Mouse (Mus musculus) WW6 (cell line): Measurements from ENCODE around the gene Taz.

Source experiments
- DNase-seq: peaks from one replicate; pipeline ENCODE4 v3.0.0-alpha.2; 2013; ENCODE audit warnings: low read depth, low spot score

Gene Taz

DNA sequence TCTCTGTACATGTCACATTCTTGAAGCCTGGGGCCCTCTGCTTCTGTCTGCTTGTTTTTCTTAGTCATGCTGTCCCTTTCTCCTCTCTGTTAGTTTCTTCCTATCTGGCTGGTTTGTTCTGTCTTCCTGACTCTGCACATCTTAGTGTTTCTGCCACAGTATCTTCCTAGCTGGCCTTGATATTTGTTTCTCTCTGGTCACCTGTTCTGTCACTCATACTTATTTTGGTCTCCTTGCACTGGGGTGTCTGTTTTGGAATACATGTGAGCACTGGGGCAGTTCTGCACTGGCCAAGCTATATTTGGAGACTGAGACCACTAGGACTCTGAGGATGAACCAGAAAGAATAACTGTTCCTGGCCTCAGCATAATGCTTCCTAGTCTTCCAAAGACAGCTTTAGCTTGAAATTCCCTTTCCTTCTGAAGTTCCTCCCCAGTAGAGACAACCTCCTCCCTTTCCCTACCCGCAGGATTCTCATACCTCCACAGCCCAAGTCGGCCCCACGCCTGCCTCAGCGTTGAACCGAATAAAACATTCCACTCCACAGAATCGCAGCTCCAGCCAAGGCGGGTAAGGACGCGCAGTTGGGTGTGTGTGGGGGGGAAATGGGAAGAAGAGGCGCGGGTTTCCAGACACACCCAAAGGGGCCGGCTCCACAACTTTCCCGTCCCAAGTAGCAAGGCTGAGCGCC, 526 bp upstream of the Taz start:
- DNase-seq, result no peak

DNA sequence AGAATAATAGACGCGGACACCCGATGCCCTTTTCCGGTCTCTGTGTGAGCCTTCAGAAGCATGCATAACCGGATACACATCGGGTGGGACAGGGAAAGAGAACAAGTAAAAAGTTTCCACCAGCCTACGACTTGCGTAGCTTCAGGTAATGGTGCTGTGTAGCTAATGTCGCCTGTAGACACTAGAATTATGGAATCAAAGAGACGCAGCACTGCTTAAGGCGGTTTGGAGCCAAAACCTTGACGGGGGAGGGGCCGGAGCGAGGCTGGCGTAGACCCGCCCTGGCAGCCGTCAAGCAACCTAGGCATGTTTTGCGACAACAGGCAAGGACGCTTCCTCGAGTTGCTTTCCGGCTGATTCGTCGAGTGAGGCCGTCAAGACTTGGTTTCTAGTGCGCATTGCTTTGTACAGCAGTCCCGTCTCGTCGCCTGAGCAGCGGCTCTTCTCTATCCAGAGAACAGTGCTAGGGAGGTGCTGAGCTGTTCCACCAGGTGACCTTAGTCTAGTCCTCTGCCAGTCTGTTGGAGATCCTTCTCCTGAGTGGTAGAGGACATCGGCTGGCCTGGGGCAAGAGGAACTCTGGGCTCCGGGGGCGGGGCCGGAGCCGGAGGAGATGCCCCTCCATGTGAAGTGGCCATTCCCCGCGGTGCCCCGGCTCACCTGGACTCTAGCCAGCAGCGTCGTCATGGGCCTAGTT, 831 bp downstream of the Taz start:
- no peak for DNase-seq

DNA sequence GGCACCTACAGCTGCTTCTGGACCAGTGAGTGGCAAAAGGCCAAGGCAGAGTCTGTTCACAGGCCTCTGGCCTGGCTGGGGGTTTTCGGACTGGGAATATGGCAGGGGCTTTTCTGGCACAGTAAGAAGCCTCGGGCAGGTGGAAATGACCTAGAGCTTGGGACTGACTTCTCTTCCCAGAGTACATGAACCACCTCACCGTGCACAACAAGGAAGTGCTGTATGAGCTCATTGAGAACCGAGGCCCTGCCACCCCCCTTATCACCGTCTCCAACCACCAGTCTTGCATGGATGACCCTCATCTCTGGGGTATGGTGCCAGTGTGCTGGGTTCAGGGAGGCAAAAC, 1.4 kb downstream of the Taz start:
- DNase-seq, result no peak

DNA sequence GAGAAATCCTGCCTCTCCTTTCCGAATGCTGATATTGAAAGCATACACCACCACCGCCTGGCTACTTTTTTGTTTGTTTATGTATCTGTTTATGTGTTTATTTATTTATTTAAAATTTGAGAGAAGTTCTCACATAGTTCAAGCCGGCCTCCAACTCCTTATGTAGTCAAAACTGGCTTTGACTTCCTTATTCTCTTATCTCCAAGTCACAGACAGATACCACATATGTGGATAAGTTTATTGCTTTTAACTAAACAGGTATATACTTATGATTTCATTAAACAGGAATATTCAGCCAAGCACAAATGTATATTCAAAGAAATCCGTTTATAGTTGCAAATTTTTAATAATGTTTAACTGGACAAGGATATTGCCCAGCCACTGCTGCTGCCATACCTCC, 11.7 kb downstream of the Taz start:
- no peak for DNase-seq

DNA sequence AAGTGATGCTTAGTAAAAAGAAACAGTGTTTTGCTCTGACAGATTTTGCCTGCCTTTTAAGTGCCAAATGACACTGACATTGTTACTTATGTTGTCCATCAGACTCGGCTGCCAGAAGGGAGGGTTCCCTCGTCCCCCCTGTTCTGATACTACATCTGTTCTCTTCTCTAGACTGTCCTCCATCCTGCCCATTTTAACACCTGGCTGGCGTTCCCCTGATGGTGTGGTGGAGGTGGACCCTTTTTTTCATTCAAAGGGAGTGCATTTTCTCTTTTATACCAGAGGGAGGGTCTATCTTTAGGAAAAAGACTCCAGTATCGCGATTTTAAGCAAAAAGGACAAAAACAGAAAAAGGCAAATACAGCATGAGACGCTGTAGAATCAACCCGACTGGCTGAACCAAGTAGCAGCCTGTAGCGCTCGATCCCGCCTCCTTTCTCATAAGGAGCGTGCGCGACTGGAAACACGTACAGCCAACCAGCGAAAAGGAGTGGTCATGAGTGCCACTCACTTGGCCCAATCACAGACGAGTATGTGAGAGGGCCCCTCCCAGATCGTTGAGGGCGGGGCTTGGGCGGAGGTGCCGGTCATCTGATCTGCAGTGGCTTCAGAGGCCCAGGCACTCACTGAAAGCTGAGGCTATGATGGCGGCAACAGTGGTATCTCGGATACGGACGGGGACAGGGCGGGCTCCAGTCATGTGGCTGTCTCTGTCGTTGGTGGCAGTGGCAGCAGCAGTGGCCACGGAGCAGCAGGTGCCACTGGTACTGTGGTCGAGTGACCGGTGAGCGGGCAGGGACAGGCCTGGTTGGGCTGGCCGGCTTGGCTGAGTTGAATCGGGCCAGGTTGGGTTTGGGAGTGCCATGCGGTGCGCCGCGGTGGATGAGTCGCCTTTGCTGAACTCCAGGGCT, 15.1 kb downstream of the Taz start, which contains the start of gene Atp6ap1:
Gene Atp6ap1, plus strand, starts transcription at position 560 of the 911 bp plus-strand sequence.
- peak; percentile 70 for DNase-seq

DNA sequence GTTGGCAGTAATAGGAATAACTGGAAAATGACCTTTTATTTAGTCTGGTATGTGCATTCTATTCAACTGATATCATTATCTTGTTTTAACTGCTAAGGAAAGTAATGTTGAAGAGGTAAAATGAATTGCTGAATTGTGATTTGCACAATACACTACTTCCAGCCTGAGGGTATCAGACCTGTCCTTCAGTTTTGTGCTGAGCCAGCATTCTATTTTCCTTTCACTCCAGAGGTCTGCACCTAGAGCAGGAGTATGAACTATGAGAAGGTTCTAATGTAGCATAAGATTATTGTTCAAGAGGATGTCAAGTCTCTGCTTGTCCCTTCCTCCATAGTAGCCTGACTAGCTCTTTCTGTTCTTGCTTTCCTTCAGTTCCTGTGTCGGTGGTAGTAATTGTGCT, 16.6 kb downstream of the Taz start:
- no peak for DNase-seq

DNA sequence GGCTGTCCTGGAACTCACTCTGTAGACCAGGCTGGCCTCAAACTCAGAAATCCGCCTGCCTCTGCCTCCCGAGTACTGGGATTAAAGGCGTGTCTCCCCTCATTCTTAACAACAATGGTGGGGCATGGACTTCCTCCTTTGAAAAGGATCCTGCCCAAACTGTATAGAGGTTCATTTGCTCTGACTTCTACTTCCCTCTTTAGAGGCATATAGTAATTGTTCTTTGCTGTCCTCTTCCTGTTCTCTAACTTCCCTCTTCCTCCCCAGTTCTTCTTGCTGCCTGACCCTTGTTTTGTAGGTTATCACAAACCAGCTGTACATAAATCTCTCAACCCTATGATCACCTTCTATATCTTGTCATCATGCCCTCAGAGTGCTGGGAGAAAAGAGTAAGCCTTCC, 18.0 kb downstream of the Taz start:
- DNase-seq, result no peak

DNA sequence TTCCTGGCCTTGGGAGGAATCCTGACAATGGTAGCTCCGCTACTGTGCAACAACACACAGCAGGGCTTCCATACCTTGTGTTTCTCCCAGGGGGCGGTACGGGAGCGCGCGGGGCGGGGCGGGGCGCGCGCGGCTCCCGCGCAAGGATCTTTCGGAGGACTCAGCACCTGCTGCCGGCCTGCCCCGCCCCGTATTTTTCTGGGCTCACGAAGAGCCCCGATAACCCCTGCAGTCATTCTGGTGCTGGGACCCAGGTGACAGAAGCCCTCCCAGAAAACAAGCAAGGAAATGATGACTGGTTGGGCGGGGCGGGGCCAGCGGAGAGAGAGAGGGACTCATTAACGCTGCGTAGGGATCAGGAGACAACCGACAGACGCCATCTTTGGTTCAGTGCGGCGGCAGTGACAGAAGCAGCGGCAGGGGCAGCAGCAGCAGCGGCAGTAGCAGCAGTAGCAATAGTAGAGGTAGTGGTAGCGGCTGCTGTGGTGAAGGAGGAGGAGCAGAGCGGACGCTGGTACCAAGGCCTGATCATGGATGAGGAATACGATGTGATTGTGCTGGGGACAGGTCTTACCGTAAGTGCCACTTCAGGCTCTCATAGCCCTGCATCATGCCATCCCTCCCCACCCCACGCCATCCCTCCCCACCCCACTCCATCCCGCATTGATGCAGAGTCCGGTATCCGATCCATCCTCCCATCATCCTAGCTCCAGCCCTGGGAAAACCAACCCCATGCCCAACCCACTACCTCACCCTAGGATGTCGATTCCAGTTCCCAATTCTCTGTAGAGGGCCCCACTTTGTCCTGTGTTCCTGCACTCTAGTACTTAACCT, 23.4 kb downstream of the Taz start, which contains the start of gene Gdi1:
Gene Gdi1, plus strand, starts transcription at position 132 of the 834 bp plus-strand sequence.
- DNase-seq, result peak; percentile 62

DNA sequence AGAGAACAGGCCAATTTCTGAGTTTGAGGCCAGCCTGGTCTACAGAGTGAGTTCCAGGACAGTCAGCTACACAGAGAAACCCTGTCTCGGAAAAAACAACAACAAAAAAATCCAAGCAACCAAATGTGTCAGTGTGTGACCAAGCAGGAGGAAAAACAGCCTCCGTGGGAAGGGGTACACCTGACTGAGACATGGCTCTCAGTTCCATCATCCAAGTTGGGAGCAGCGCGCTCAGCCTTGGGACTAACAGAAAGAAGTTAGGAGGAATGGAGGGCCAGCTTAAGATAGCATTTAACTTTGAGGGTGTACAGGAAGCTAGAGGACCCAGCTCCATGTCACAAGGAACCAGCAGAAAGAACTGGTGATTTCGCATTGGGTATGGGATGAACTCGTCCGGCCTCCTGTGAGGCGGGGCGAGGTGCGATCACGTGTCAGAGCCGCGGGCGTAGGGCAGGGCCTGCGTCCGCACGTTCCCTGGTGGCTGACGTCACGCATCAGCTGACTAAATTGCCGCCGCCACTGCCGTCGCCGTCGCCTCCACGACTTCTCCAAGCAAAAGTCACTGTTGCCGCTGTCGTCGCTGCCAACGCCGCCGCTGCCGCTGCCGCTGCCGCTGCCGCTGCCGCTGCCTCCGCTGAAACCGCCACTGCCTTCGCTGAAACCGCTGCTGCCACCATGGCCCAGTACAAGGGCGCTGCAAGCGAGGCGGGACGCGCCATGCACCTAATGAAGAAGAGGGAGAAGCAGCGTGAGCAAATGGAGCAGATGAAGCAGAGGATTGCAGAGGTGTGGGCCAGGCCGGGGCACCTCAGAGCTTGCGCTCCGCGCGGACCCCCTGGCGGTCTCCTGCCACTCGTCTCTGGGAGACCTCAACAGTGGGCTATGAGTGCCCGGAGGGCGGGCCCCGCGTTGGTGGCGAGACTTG, 31.1 kb downstream of the Taz start, which contains the start of gene Fam50a:
Gene Fam50a, plus strand, starts transcription at position 494 of the 925 bp plus-strand sequence.
- DNase-seq, result peak; percentile 56

DNA sequence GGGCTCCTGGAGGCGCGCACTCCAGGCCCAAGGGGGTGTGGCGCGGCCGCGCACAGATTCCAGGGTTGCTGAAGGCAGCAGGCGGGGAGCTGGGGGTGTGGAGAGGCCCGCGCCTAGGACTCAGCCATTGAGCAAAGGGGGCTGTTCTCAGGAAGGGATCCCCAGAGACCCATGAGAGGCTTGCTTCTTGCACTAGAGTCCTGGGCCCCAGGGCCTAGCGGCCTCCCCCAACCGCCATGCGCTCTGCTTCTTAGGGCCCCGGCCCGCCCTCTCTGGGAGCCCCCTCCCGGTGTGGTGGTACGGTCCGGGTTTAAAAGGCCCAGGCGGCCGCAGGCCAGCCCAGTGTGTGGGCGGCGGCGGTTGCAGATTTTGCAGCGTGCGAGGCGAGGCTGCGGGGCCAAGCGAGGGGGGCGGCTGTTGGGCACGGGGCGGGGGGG, 47.0 kb downstream of the Taz start, which contains the start of gene Plxna3:
Gene Plxna3, plus strand, starts transcription at position 342 of the 437 bp plus-strand sequence.
- DNase-seq, result peak; percentile 36

DNA sequence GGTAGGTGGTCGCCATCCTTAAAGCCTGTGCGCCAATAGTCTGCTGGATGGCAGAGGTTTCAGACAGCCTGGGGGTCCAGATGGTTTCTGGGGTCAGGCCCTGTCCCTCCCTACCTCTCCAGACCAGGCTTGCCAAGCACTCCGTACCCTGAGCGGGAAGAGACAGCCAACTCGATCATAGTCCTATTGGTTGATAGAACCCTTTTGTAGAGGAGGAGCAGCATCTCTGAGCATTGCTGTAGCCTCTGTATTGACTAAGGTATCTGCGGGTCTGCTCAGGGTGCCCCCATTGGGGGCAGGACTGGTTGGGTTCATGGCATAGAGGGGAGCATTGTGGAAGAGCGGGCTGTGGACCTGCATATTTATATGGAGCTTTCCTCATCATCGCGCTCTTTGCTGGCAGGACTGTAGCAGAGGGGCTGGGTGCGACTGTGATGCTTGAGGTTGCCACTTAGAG, 47.5 kb downstream of the Taz start:
- DNase-seq, result no peak

DNA sequence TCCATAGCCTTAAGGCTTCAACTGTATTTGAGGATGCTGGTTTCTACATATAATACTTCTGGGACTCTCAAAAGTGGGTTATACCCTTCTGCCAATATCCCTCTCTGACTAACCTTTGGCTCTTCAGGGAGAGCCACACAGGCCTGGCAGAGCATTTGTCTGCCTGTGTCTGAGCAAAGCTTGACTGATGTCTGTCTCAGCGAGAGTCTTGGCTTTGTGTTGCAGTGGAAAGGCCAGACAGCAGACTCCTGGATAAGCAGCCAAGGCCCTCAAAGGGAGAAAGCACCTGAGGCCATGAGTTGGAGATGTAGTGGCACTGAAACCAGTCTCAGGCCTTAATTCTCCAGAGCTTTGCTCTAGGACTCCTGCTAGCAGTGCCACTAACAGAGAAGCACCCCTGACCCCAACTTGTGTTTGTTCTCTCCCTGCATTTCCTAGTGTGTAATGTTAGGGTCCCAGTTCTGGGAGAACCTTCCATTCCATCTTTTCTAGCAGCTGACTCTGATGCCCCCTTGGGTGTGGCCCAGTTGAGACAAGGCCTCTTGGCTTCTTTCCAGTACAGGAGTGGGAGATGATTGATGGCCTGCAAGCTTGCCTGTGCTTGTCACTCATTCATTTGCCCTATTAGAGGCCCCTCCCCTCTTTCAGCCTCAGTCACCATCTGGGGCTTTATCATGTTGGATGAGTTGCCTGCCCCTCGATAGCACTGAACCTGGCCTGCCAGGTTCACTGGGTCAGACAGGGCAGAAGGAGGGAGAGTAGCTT, 48.6 kb downstream of the Taz start:
- no peak for DNase-seq
